Mouse (Mus musculus) retina, embryonic 14.5 days (tissue): Measurements from ENCODE around the gene Ms4a2.

Experiments used
- DNase-seq: peaks from one replicate; pipeline ENCODE4 v3.0.0-alpha.2; 2015; ENCODE audit warnings: low spot score

The Ms4a2 gene

DNA sequence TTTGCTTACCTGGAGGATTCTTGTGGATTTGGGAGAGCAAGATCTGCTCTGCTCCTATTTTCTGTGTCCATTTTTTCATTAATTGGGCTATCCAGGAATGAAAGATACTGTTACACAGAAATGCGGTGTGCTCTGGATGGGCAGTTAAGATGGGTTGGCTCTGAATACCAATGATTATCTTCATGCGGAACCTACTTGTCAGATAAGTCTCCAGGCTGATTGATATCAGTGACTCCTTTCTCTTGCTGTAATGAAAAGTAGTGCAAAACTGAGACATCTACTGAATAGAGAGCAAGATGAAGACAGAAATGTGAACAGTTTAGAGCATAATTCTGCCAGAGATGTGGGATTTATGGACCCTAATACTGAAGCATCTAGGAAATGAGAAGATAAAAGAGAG, at the start of gene Ms4a2:
Gene Ms4a2, minus strand, starts transcription at position 169 of the 400 bp plus-strand sequence.
- no peak for DNase-seq

GRCm38 (mm10) chr19:11661562-11661961, 38.0 kb upstream of the Ms4a2 start:
- no peak for DNase-seq

DNA sequence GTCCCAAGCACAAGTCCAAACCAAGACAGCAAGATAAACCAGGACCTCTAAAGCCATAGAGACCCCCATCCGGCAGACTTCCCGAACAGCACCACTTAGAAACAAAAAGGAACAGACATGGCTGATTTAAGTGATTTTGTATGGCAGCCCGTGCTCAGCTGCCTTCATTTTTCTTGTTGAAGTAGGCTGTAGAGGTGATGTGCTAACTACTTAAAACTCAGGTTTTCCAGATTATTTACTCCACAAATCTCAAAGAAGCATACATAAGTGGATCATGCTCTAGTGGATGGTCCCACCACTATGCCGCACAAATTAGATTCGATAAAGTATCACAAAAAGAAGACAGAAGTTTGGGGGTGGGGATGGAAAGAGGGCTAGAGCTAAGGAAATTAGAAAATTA, 36.9 kb upstream of the Ms4a2 start, which contains the start of gene Oosp2:
Gene Oosp2, minus strand, starts transcription at position 101 of the 400 bp plus-strand sequence.
- DNase-seq: no peak

- no peak for DNase-seq
Measured at GRCm38 (mm10) chr19:11659142-11659541, 35.6 kb upstream of the Ms4a2 start.

DNA sequence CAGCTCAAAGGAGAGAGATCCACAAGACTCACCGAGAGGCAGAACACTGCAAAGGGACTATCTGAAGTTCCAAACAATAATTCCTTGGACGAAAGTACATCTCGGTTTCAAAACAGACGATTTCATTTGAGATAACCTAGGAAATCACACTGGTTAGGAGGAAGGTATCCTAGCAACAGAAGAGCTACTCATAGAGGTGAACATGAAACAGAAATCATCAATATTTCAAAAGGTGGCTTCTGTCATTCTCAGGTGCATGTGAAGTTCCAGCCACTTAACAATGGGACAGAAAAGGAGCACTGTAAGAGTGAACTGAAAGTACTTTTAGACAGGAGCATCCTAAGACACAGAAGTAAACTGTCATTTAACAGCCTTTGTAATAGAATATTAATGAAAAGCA, 26.0 kb upstream of the Ms4a2 start:
- DNase-seq: no peak

GRCm38 (mm10) chr19:11646166-11646565, 22.6 kb upstream of the Ms4a2 start:
- DNase-seq: no peak

DNA sequence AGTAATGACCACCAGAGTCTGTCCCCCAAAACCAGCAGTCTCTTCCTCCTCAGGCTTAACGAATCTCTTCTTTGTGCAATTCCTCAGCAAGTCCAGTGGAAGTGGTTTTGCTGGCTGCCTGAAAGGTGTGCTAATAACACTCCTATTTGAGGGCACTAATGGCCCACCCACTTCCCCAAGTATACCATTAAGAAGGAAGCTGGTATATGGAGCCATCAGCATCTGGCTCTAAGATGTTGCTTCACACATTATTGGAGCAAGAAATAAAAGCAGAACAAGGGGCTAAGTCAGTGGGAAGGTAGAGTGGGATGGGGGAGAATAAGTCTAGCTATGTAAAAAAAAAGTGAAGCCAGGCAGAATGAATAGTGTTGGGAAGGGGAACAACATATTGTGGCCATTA, 17.2 kb upstream of the Ms4a2 start, which contains the start of gene Ms4a3:
Gene Ms4a3, minus strand, starts transcription at position 120 of the 400 bp plus-strand sequence.
- no peak for DNase-seq

- DNase-seq: no peak
Measured at GRCm38 (mm10) chr19:11639038-11639437, 15.5 kb upstream of the Ms4a2 start.

- DNase-seq: no peak
Measured at GRCm38 (mm10) chr19:11635572-11635971, 12.1 kb upstream of the Ms4a2 start.

DNA sequence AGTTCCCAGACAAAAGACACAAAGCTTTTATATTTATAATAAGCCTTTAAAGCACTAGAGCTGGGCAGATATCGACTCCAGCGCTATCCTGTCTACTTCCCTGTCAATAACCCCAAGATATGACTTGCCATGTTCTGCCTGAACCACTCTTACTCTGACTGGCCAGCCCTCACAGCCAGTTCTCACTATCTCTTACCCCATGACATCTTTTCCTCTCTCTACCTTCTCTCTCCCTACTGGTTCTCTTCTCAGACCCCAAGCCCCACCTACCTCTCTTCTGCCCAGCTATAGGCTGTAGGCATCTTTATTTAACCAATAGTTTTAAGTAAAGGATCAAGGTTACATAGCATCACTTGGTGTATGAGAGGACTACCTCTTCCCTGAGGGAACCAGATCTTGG, 10.8 kb upstream of the Ms4a2 start:
- DNase-seq: no peak

DNA sequence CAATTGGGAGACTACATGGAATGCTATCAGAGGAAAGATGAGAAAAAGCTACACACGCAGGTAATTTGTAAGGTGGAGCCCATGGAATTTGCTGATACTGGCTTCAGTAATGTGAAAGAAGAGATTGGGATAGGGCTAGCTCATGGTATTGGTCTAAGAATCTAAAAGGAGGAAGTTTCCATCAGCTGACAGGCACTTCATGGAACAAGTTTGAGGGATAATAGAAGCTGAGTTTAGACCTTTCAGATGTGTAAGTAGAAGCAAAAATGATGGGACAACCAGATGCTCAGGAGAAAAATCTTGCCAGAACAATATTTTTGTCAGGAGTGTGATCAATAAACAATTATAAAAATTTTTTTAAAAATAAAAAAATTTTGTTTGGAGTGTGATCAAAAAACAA, 10.2 kb upstream of the Ms4a2 start:
- DNase-seq: no peak

GRCm38 (mm10) chr19:11625231-11625630, 1.7 kb upstream of the Ms4a2 start:
- DNase-seq: no peak

- DNase-seq: no peak
Measured at GRCm38 (mm10) chr19:11624800-11625199, 1.3 kb upstream of the Ms4a2 start.

GRCm38 (mm10) chr19:11617983-11618382, 5.5 kb downstream of the Ms4a2 start:
- DNase-seq: no peak

DNA sequence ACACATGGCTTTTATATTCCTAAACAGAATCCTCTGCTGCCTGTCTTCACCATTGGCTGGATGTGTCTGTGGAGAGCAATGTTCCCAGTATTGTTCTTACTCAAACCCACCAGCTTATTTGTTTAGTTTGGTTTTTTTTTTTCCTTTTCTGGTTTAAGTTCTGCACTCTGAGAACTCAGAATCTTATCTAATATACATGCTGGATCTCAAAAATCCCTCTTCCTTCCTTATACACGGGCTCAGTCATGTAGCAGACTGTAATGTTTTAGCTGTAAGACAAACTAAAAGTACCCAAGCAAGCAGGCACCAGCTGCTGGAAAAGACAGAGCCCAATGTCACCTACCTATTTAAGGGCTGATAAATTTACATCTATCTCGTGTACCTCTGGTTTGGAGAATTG, 8.7 kb downstream of the Ms4a2 start:
- DNase-seq: no peak

DNA sequence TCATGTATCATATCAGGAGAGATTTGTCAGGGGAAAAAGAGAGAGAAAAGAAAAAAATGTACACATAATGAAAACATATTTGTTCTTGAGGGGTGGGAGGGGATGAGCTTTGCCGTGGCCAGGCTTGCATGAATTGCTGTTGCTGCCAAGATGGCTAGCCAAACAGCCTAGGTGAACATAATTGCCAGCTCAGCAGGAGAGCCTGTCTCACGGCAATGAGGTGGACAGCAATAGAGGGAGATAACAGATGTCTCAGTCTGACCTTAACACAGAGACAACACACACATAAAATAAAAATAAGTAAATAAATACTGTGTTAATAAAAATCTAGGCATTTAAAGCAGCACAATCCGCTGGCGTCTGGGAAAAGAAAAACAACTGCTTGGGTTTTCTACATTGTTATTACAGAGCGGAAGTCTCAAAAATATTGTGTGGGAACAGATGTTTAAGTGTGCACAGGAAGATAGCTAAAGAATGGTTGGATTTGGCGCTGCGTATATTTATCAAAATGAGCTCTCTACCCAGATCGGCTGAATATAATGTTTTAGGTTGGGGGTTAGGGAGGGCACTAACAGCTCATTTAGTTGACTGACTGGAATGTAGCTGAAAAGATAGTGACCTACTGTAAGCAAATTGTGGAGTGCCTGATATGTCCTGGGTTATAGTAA, 9.6 kb downstream of the Ms4a2 start:
- no peak for DNase-seq

GRCm38 (mm10) chr19:11613084-11613483, 10.4 kb downstream of the Ms4a2 start:
- DNase-seq: no peak

DNA sequence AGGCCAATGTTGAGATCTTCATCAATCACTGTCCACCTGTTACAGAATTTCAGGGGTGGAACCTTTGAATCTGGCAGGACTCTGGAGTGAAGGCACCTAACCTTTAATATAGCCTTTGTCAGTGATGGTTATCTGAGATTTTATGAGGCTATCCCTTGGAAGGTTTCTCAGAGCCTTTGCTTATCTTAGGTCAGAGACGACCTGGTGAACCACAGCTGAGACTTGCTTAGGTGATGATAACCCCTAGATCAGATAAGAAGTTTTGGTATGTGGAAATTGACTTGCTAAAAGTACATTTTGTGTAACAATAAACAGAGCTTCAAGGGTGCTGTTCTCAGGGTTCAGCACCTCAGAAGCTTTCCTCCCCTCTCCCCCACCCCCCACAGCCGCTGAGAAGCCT, 11.2 kb downstream of the Ms4a2 start:
- DNase-seq: no peak

DNA sequence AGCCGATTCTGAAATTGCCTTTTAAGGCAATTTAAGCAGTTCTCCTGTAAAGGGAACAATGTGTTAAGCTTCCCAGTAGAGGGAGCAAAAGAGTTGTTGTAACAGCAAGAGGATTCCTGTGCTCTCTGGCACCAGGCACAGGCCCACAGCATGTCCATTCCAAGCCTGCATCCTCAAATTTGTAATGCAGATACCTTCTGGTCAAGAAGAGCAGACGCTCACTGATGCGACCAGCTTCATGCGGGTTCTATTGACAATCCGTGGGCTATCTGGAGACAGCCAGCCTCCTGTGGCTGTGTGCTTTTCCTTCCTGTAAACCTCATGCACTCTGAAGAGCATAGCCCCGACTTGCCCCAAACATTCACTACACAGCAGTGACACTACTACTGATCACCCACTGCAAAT, 12.0 kb downstream of the Ms4a2 start:
- DNase-seq: peak; percentile 73

GRCm38 (mm10) chr19:11608172-11608571, 15.3 kb downstream of the Ms4a2 start:
- peak; percentile 74 for DNase-seq

DNA sequence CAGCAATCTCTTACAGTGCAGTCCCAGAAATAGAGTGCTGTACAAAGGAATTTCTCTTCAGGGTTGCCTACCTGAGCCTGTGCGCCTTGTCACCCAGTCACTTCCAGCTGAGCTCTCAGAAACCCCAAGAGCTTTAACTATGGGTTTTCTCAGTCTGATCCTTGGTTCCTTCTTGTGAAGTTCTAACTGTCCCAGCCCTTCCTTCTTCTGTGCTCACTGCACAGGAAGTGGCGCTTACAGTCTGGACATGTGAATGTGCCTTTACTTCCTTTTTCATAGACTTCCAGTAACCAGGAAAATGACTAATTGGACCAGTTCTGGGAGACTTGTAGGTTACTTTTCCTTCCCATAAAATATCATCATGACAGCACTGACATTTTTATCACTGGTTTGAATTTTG, 18.9 kb downstream of the Ms4a2 start, which contains the start of gene Ms4a6d:
Gene Ms4a6d, minus strand, starts transcription at position 247 of the 400 bp plus-strand sequence.
- DNase-seq: no peak

- DNase-seq: peak; percentile 40
Measured at GRCm38 (mm10) chr19:11602026-11602425, 21.5 kb downstream of the Ms4a2 start.

GRCm38 (mm10) chr19:11601349-11601748, 22.2 kb downstream of the Ms4a2 start:
- no peak for DNase-seq

GRCm38 (mm10) chr19:11589891-11590449, 33.5 kb downstream of the Ms4a2 start:
- no peak for DNase-seq
